Mouse (Mus musculus): ENCODE data around the gene Zfp106. TPM values are rescaled to one million over a fixed set of nuclear protein-coding genes. Genes with fewer than 3 reads are reported as not detected.

Gene Zfp106
- polyA plus RNA-seq, 1 experiment from 2014 or later: 73.9 TPM

DNA sequence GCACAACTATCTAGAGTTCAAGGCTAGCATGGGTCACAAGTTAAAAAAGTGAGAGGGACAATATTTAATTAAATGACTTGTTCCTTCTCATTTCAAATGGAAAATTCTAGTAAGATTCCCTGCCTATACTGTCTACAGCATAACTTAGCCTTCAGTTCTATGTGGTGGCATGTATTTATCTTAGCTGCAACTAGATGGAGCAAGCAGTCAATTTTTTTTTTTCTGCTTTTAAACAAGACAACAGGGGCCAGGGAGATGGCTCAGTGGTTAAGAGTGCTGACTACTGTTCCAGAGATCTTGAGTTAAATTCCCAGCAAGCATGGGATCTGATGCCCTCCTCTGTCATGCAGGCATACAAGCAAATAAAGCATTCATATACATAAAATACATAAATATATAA is 34.1 kb downstream of the Zfp106 start:
- no peaks in the 10 kb centered on the region for H3K9me3 ChIP-seq (ENCODE audit: control insufficient read depth, low read length)
- no peak overlapping the region for H3K4me3 ChIP-seq (ENCODE audit: low read depth, low read length)
- no peaks in the 10 kb centered on the region for H3K27me3 ChIP-seq (ENCODE audit: control insufficient read depth, insufficient read depth, low read length)
- H3K27ac ChIP-seq (ENCODE audit: low read depth, low read length): no peak overlapping the region
- peaks cover 10% of the 10 kb centered on the region; the same call in 1 of the 2 replicates for H3K36me3 ChIP-seq (ENCODE audit: control insufficient read depth, insufficient read depth, low read length)
- no peak for DNase-seq (ENCODE audit: low spot score)
- H3K4me1 ChIP-seq (replicated peaks; ENCODE audit: control insufficient read depth, insufficient read depth, low read length): no peaks in the 10 kb centered on the region
- no peak overlapping the region for H3K9ac ChIP-seq (ENCODE audit: low read length)
- H3K4me2 ChIP-seq (ENCODE audit: low read depth, low read length, severe bottlenecking): no peak overlapping the region
- no peak for ATAC-seq (replicated peaks; ENCODE audit: low FRiP score)

DNA sequence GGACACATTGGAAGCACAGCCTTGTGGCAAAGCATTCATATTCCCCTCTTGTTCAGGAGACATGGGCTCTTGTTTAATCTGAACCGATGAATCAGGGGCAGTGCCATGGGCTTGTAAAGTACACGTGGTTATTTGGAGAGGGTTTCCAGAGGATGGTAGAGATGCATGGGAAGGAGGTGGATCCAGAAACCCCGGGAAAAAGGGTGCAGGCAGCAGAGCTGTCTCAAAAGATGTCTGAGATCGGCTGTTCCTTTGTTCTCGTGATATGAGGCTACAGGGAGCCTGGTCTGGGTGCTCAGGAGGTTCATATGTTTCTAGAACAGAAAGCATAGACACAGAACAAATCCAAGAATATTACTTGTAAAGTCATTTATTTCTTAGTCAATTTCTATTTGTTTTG is 36.9 kb downstream of the Zfp106 start:
- no peaks in the 10 kb centered on the region for H3K9me3 ChIP-seq (ENCODE audit: control insufficient read depth, low read length)
- ATAC-seq (replicated peaks; ENCODE audit: low FRiP score) (no peak), DNase-seq (ENCODE audit: low spot score) (no peak)
- no peak overlapping the region for H3K4me2 ChIP-seq (ENCODE audit: low read depth, low read length, severe bottlenecking)
- peaks cover 12% of the 10 kb centered on the region; the same call in 1 of the 2 replicates for H3K36me3 ChIP-seq (ENCODE audit: control insufficient read depth, insufficient read depth, low read length)
- 91% methylated on average over 5 of the region's 5 CpGs for WGBS
- H3K4me1 ChIP-seq (replicated peaks; ENCODE audit: control insufficient read depth, insufficient read depth, low read length): no peaks in the 10 kb centered on the region
- H3K27ac ChIP-seq (ENCODE audit: low read depth, low read length): no peak overlapping the region
- no peak overlapping the region for H3K4me3 ChIP-seq (ENCODE audit: low read depth, low read length)
- no peak overlapping the region for H3K9ac ChIP-seq (ENCODE audit: low read length)
- H3K27me3 ChIP-seq (ENCODE audit: control insufficient read depth, insufficient read depth, low read length): no peaks in the 10 kb centered on the region

DNA sequence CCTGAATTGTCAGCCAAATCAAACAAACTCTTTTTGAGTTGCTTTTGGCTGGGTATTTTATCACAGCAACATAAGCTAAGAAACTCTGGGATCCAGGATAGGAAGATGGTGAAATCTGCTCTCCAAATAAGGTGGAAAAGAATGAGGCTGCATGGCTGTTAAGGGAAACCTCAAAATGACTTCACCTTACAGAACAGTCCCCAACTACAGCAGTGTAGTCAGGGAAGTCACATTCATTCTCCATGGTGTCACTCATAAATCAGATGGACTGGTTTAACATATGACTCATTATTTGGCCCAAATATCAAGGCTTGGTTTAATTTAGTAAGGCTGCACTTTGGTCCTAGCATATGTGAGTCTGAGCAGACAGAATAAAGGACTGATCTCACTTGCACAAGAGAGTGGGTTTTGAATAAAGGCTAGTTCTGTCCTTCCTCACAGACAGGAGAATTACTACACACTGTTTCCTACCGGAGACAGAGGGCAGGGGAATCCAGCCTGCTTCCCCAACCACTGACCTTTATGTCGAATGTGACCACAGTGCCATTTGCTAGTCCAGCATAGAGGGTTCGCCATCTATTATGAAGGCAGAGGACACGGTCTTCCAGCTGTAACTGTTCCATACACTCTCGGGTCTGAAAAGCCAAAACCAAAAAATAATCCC is 45.0 kb downstream of the Zfp106 start:
- Histone ChIP-seq H3K9me3 (ENCODE audit: control insufficient read depth, low read length) (no peaks in the 10 kb centered on the region), H3K27me3 (ENCODE audit: control insufficient read depth, insufficient read depth, low read length) (no peaks in the 10 kb centered on the region), H3K9ac (ENCODE audit: low read length) (no peak overlapping the region), H3K4me2 (ENCODE audit: low read depth, low read length, severe bottlenecking) (no peak overlapping the region), H3K36me3 (ENCODE audit: control insufficient read depth, insufficient read depth, low read length) (peaks cover 10% of the 10 kb centered on the region; the same call in 1 of the 2 replicates), H3K4me3 (ENCODE audit: low read depth, low read length) (no peak overlapping the region), H3K4me1 (replicated peaks; ENCODE audit: control insufficient read depth, insufficient read depth, low read length) (no peaks in the 10 kb centered on the region), H3K27ac (ENCODE audit: low read depth, low read length) (no peak overlapping the region)
- WGBS: 87% methylated on average over 5 of the region's 5 CpGs
- no peak for ATAC-seq (replicated peaks; ENCODE audit: low FRiP score)
- DNase-seq (ENCODE audit: low spot score): no peak

DNA sequence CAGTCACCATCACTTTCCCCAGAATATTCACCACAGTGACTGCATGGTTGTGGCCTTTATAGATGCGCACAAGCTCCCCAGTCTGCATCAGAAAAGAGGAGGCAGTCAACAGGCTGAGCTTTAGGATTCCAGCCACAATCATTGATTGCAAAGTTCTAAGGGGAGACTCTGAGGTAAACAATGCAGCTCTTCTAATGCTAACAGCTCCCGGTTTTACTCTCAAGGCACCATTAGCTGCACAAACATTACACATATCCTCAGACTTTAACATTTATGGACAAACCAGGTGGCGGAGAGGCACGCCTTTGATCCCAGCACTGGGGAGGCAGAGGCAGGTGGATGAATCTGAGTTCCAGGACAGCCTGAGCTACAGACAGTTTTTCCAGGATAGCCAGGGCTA is 49.5 kb downstream of the Zfp106 start:
- 93% methylated on average over 4 of the region's 4 CpGs for WGBS
- no peak overlapping the region for H3K9ac ChIP-seq (ENCODE audit: low read length)
- H3K4me3 ChIP-seq (ENCODE audit: low read depth, low read length): no peak overlapping the region
- no peak overlapping the region for H3K27ac ChIP-seq (ENCODE audit: low read depth, low read length)
- ATAC-seq (replicated peaks; ENCODE audit: low FRiP score) (no peak), DNase-seq (ENCODE audit: low spot score) (no peak)
- H3K4me1 ChIP-seq (replicated peaks; ENCODE audit: control insufficient read depth, insufficient read depth, low read length): no peaks in the 10 kb centered on the region
- H3K27me3 ChIP-seq (ENCODE audit: control insufficient read depth, insufficient read depth, low read length): no peaks in the 10 kb centered on the region
- no peaks in the 10 kb centered on the region for H3K9me3 ChIP-seq (ENCODE audit: control insufficient read depth, low read length)
- H3K36me3 ChIP-seq (ENCODE audit: control insufficient read depth, insufficient read depth, low read length): peaks cover 4% of the 10 kb centered on the region; the same call in 1 of the 2 replicates
- no peak overlapping the region for H3K4me2 ChIP-seq (ENCODE audit: low read depth, low read length, severe bottlenecking)

DNA sequence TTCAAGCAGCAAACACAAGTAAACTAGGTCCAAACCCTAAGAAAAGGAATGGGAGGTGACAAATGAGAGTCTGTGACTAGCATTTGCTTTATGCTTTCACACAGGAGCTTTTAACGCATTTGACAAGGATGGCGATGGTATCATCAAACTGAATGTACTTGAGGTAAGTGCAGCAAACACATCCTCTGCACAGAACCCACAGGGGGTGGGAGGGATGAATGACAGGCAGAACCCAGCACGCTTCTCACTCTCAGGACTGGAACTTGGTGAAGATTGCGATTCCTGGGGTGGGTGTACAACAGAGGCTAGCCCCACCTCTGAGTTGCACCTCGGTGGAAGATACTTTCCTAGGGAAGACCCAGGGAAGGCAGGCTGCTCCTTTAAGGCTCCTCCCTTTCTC is 59.7 kb downstream of the Zfp106 start:
- ATAC-seq (replicated peaks; ENCODE audit: low FRiP score) (no peak), DNase-seq (ENCODE audit: low spot score) (no peak)
- Histone ChIP-seq H3K27me3 (ENCODE audit: control insufficient read depth, insufficient read depth, low read length) (no peaks in the 10 kb centered on the region), H3K9me3 (ENCODE audit: control insufficient read depth, low read length) (no peaks in the 10 kb centered on the region), H3K4me3 (ENCODE audit: low read depth, low read length) (no peak overlapping the region), H3K27ac (ENCODE audit: low read depth, low read length) (no peak overlapping the region), H3K36me3 (ENCODE audit: control insufficient read depth, insufficient read depth, low read length) (peaks cover 2% of the 10 kb centered on the region; the same call in 1 of the 2 replicates), H3K4me1 (replicated peaks; ENCODE audit: control insufficient read depth, insufficient read depth, low read length) (no peaks in the 10 kb centered on the region), H3K9ac (ENCODE audit: low read length) (no peak overlapping the region), H3K4me2 (ENCODE audit: low read depth, low read length, severe bottlenecking) (no peak overlapping the region)
- 82% methylated on average over 5 of the region's 5 CpGs for WGBS

DNA sequence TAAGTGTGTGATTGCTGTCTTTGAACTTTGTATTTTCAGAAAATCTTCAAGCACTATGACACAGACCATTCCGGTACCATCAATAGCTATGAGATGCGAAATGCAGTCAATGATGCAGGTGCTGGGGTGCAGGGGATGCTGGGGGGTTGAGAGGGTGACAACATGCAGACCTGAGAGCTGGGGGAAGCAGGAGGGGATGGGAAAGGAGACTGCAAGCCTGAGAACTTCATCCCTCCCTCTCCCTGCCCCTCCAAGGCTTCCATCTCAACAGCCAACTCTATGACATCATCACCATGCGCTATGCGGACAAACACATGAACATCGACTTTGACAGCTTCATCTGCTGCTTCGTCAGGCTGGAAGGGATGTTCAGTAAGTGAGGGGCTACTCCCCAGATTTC is 60.5 kb downstream of the Zfp106 start:
- no peak for ATAC-seq (replicated peaks; ENCODE audit: low FRiP score)

DNA sequence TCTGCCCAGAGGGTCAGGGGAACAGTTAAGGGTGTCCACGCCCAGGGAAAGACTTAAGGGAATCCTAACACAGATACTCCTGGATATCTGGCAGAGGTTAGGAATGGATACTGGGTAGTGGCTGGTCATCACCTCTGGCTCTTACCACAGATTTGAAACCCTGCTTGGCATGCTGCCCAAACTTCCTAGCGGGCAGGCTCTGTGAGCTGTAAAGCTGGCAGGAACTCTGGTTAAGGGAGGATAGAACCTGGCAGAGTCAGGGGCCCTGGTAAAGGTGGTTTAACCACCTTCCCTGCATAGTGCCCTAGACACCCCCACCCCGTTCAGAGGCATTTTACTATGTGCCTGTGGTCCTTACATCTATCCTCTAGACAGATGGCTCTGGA is 61.0 kb downstream of the Zfp106 start:
- Histone ChIP-seq H3K9me3 (ENCODE audit: control insufficient read depth, low read length) (no peaks in the 10 kb centered on the region), H3K27me3 (ENCODE audit: control insufficient read depth, insufficient read depth, low read length) (no peaks in the 10 kb centered on the region), H3K4me2 (ENCODE audit: low read depth, low read length, severe bottlenecking) (no peak overlapping the region), H3K4me1 (replicated peaks; ENCODE audit: control insufficient read depth, insufficient read depth, low read length) (no peaks in the 10 kb centered on the region), H3K36me3 (ENCODE audit: control insufficient read depth, insufficient read depth, low read length) (peaks cover 2% of the 10 kb centered on the region; the same call in 1 of the 2 replicates), H3K9ac (ENCODE audit: low read length) (no peak overlapping the region), H3K4me3 (ENCODE audit: low read depth, low read length) (no peak overlapping the region), H3K27ac (ENCODE audit: low read depth, low read length) (no peak overlapping the region)
- ATAC-seq (replicated peaks; ENCODE audit: low FRiP score) (no peak), DNase-seq (ENCODE audit: low spot score) (no peak)
- 83% methylated on average over 3 of the region's 3 CpGs for WGBS

More for the DNA sequence above, 60.5 kb downstream of the Zfp106 start:
- Histone ChIP-seq H3K27me3 (ENCODE audit: control insufficient read depth, insufficient read depth, low read length) (no peaks in the 10 kb centered on the region), H3K9ac (ENCODE audit: low read length) (no peak overlapping the region), H3K27ac (ENCODE audit: low read depth, low read length) (no peak overlapping the region), H3K36me3 (ENCODE audit: control insufficient read depth, insufficient read depth, low read length) (peaks cover 2% of the 10 kb centered on the region; the same call in 1 of the 2 replicates), H3K4me1 (replicated peaks; ENCODE audit: control insufficient read depth, insufficient read depth, low read length) (no peaks in the 10 kb centered on the region), H3K9me3 (ENCODE audit: control insufficient read depth, low read length) (no peaks in the 10 kb centered on the region), H3K4me3 (ENCODE audit: low read depth, low read length) (no peak overlapping the region), H3K4me2 (ENCODE audit: low read depth, low read length, severe bottlenecking) (no peak overlapping the region)
- WGBS: 90% methylated on average over 6 of the region's 6 CpGs
- DNase-seq (ENCODE audit: low spot score): no peak

DNA sequence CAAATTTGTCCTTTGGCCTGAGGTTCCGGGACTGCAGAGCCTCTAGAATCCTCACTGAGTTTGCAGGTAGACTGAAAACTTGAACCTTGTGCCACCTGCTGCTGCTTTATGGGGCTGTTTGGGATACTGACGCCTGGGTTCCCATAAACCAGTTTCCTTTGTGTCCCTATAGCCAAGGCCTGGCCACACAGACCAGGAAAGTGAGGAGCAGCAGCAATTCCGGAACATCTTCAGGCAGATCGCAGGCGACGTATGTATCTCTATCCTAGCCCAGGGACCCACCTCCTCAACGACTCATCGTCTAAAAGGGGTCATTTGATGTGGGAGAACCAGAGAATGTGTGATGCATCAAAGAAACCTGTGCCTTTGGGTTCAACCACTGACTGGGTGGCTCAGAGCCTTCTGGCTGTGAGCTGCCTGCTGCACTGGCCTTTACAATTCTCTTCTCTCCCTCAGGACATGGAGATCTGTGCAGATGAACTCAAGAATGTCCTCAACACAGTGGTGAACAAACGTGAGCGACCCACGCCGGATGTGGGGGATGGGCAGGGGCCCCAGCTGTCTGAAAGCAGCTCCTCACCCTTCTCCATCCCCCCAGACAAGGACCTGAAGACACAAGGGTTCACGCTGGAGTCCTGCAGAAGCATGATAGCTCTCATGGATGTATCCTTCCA is 61.6 kb downstream of the Zfp106 start:
- H3K4me2 ChIP-seq (ENCODE audit: low read depth, low read length, severe bottlenecking): no peak overlapping the region
- H3K4me3 ChIP-seq (ENCODE audit: low read depth, low read length): no peak overlapping the region
- no peak overlapping the region for H3K27ac ChIP-seq (ENCODE audit: low read depth, low read length)
- no peaks in the 10 kb centered on the region for H3K27me3 ChIP-seq (ENCODE audit: control insufficient read depth, insufficient read depth, low read length)
- WGBS: 78% methylated on average over 13 of the region's 13 CpGs
- H3K36me3 ChIP-seq (ENCODE audit: control insufficient read depth, insufficient read depth, low read length): peaks cover 2% of the 10 kb centered on the region; the same call in 1 of the 2 replicates
- H3K9ac ChIP-seq (ENCODE audit: low read length): no peak overlapping the region
- H3K4me1 ChIP-seq (replicated peaks; ENCODE audit: control insufficient read depth, insufficient read depth, low read length): no peaks in the 10 kb centered on the region
- H3K9me3 ChIP-seq (ENCODE audit: control insufficient read depth, low read length): no peaks in the 10 kb centered on the region
- DNase-seq (ENCODE audit: low spot score) (no peak), ATAC-seq (replicated peaks; ENCODE audit: low FRiP score) (no peak)

All from forebrain, embryonic 11.5 days (tissue).